Mouse (Mus musculus) embryonic facial prominence, embryonic 11.5 days (tissue): ENCODE data around the gene Igsf21. TPM values are rescaled to one million over a fixed set of nuclear protein-coding genes. Genes with fewer than 3 reads are reported as not detected.
A peak's percentile ranks its signal among the peaks of the same experiment; 100 is the strongest.

Experiments used
- ATAC-seq: fragments of 200-750 bp; cut with Nextera tagmentation; replicated peaks from 2 replicates; pipeline ENCODE4 v1.8.0; 2017; ENCODE audit warnings: low read depth; ENCODE audit not compliant: insufficient number of reproducible peaks, low FRiP score, low TSS enrichment
- DNase-seq: peaks from one replicate; pipeline ENCODE4 v3.0.0-alpha.2; 2015; ENCODE audit warnings: low spot score
- H3K27ac ChIP-seq: fragments of 300-500 bp; sonication (generic); replicated peaks from 2 replicates; pipeline ENCODE4 v1.5.1; 2014; ENCODE audit warnings: mild to moderate bottlenecking, low read depth, low read length, control low read depth
- H3K27me3 ChIP-seq: fragments of 300-500 bp; sonication (generic); 2 replicates; pipeline ENCODE4 v1.6.1; 2014; ENCODE audit warnings: mild to moderate bottlenecking, low read length, moderate library complexity, mixed read lengths; ENCODE audit not compliant: control insufficient read depth, insufficient read depth
- H3K36me3 ChIP-seq: fragments of 300-500 bp; sonication (generic); replicated peaks from 2 replicates; pipeline ENCODE4 v1.6.1; 2014; ENCODE audit warnings: low read depth, mild to moderate bottlenecking, low read length, moderate library complexity, mixed read lengths; ENCODE audit not compliant: control insufficient read depth, insufficient read depth
- H3K4me1 ChIP-seq: fragments of 300-500 bp; sonication (generic); 2 replicates; pipeline ENCODE4 v1.6.1; 2014; ENCODE audit warnings: low read length, mixed read lengths; ENCODE audit not compliant: control insufficient read depth, insufficient read depth
- H3K4me2 ChIP-seq: fragments of 300-500 bp; sonication (generic); 2 replicates; pipeline ENCODE4 v1.6.1; 2014; ENCODE audit warnings: low read depth, mild to moderate bottlenecking, control low read depth, low read length, moderate library complexity
- H3K4me3 ChIP-seq: fragments of 300-500 bp; sonication (generic); 2 replicates; pipeline ENCODE4 v1.5.1; 2014; ENCODE audit warnings: low read depth, low read length, control low read depth
- H3K9ac ChIP-seq: fragments of 300-500 bp; sonication (generic); replicated peaks from 2 replicates; pipeline ENCODE4 v1.6.1; 2014; ENCODE audit warnings: mild to moderate bottlenecking, control low read depth, low read length
- H3K9me3 ChIP-seq: fragments of 300-500 bp; sonication (generic); replicated peaks from 2 replicates; pipeline ENCODE4 v1.6.1; 2016; ENCODE audit warnings: mild to moderate bottlenecking, low read length, inconsistent platforms, mixed read lengths; ENCODE audit not compliant: control insufficient read depth
- WGBS: fragments of 180-500 bp; shearing (Covaris S2); extraction: QIAGEN DNeasy Blood & Tissue Kit; methylation state at CpG from one replicate; pipeline ENCODE4 v1.1.7; 2014; 5-methylcytosine and 5-hydroxymethylcytosine counted together
- polyA plus RNA-seq: library from polyadenylated mRNA; unstranded; fragments of >200 nt; fragmentation: Nextera tagmentation; extraction: Ambion mirVana; gene quantifications from 2 replicates; pipeline ENCODE4 v1.2.1, GENCODE M21; 2014

The Igsf21 gene
- polyA plus RNA-seq, 1 experiment from 2014 or later: 0.95 TPM

GRCm38 (mm10) chr4:140010728-140011470 is 235.7 kb downstream of the Igsf21 start:
- Histone ChIP-seq H3K4me2 (no peak overlapping the region), H3K4me3 (no peak overlapping the region), H3K9ac (no peak overlapping the region), H3K27me3 (no peaks in the 10 kb centered on the region), H3K9me3 (no peaks in the 10 kb centered on the region), H3K27ac (no peak overlapping the region), H3K4me1 (no peaks in the 10 kb centered on the region), H3K36me3 (no peaks in the 10 kb centered on the region)
- ATAC-seq (no peak), DNase-seq (no peak)
- 73% methylated on average over 11 of the region's 11 CpGs for WGBS

- H3K27ac ChIP-seq: no peak overlapping the region
- no peak overlapping the region for H3K4me3 ChIP-seq
- no peaks in the 10 kb centered on the region for H3K9me3 ChIP-seq
- H3K36me3 ChIP-seq: no peaks in the 10 kb centered on the region
- H3K4me2 ChIP-seq: peak overlapping the region; percentile 32
- no peaks in the 10 kb centered on the region for H3K4me1 ChIP-seq
- H3K9ac ChIP-seq: no peak overlapping the region
- WGBS: 12% methylated on average over 5 of the region's 5 CpGs
- H3K27me3 ChIP-seq: peaks cover 2% of the 10 kb centered on the region; the same call in 1 of the 2 replicates
- DNase-seq (peak; percentile 36), ATAC-seq (0 out of 2 replicates have a peak, but pooled peaks have one; percentile 4)
Measured at GRCm38 (mm10) chr4:140004932-140005331, 241.7 kb downstream of the Igsf21 start.

GRCm38 (mm10) chr4:140004170-140004569 is 242.4 kb downstream of the Igsf21 start:
- 13% methylated on average over 12 of the region's 12 CpGs for WGBS

GRCm38 (mm10) chr4:140002069-140002468 is 244.5 kb downstream of the Igsf21 start:
- Histone ChIP-seq H3K27ac (no peak overlapping the region), H3K4me2 (no peak overlapping the region), H3K9ac (no peak overlapping the region), H3K36me3 (no peaks in the 10 kb centered on the region), H3K4me3 (no peak overlapping the region), H3K27me3 (peaks cover 2% of the 10 kb centered on the region; the same call in 1 of the 2 replicates), H3K9me3 (no peaks in the 10 kb centered on the region), H3K4me1 (no peaks in the 10 kb centered on the region)
- DNase-seq: no peak
- ATAC-seq: no peak
- WGBS: 15% methylated on average over 12 of the region's 12 CpGs

More at GRCm38 (mm10) chr4:140004170-140004569, 242.4 kb downstream of the Igsf21 start:
- Histone ChIP-seq H3K36me3 (no peaks in the 10 kb centered on the region), H3K9ac (no peak overlapping the region), H3K4me2 (peak overlapping the region; percentile 32), H3K4me3 (0 out of 2 replicates have a peak overlapping the region, but pooled peaks have one; percentile 12), H3K27me3 (peaks cover 2% of the 10 kb centered on the region; the same call in 1 of the 2 replicates), H3K4me1 (no peaks in the 10 kb centered on the region), H3K9me3 (no peaks in the 10 kb centered on the region), H3K27ac (no peak overlapping the region)
- no peak; the same call in 1 of the 2 replicates for ATAC-seq
- peak; percentile 60 for DNase-seq

GRCm38 (mm10) chr4:140000911-140001310 is 245.7 kb downstream of the Igsf21 start:
- ATAC-seq (no peak), DNase-seq (no peak)
- no peak overlapping the region for H3K4me2 ChIP-seq
- H3K4me3 ChIP-seq: no peak overlapping the region
- H3K36me3 ChIP-seq: no peaks in the 10 kb centered on the region
- H3K9ac ChIP-seq: no peak overlapping the region
- H3K4me1 ChIP-seq: no peaks in the 10 kb centered on the region
- 58% methylated on average over 5 of the region's 5 CpGs for WGBS
- no peak overlapping the region for H3K27ac ChIP-seq
- H3K9me3 ChIP-seq: no peaks in the 10 kb centered on the region
- H3K27me3 ChIP-seq: peaks cover 2% of the 10 kb centered on the region; the same call in 1 of the 2 replicates

GRCm38 (mm10) chr4:139999033-139999432 is 247.6 kb downstream of the Igsf21 start:
- no peak overlapping the region for H3K27ac ChIP-seq
- H3K9me3 ChIP-seq: no peaks in the 10 kb centered on the region
- H3K4me1 ChIP-seq: no peaks in the 10 kb centered on the region
- no peak overlapping the region for H3K9ac ChIP-seq
- no peak for DNase-seq
- no peak overlapping the region for H3K4me3 ChIP-seq
- no peaks in the 10 kb centered on the region for H3K27me3 ChIP-seq
- no peak overlapping the region for H3K4me2 ChIP-seq
- no peak for ATAC-seq
- WGBS: 62% methylated on average over 7 of the region's 7 CpGs
- no peaks in the 10 kb centered on the region for H3K36me3 ChIP-seq

- no peak overlapping the region for H3K9ac ChIP-seq
- no peak for ATAC-seq
- H3K27me3 ChIP-seq: no peaks in the 10 kb centered on the region
- H3K4me1 ChIP-seq: no peaks in the 10 kb centered on the region
- no peaks in the 10 kb centered on the region for H3K9me3 ChIP-seq
- 43% methylated on average over 8 of the region's 8 CpGs for WGBS
- no peaks in the 10 kb centered on the region for H3K36me3 ChIP-seq
- no peak overlapping the region for H3K4me2 ChIP-seq
- no peak for DNase-seq
- no peak overlapping the region for H3K27ac ChIP-seq
- no peak overlapping the region for H3K4me3 ChIP-seq
Measured at GRCm38 (mm10) chr4:139995659-139996058, 250.9 kb downstream of the Igsf21 start.

- Histone ChIP-seq H3K4me1 (no peaks in the 10 kb centered on the region), H3K27ac (no peak overlapping the region), H3K9me3 (no peaks in the 10 kb centered on the region), H3K27me3 (no peaks in the 10 kb centered on the region), H3K4me3 (no peak overlapping the region), H3K36me3 (no peaks in the 10 kb centered on the region), H3K9ac (no peak overlapping the region), H3K4me2 (no peak overlapping the region)
- no peak for ATAC-seq
- WGBS: 11% methylated on average over 13 of the region's 16 CpGs
- peak; percentile 35 for DNase-seq
Measured at GRCm38 (mm10) chr4:139993111-139993755, 253.4 kb downstream of the Igsf21 start.
